Mouse (Mus musculus): ENCODE measurements at regions not wholly inside any gene's neighbourhood (a gene's known extent, or its start where the extent isn't known, plus 50 kb on each side); places are given as distances from the start of the nearest gene placed in this dataset.

DNA sequence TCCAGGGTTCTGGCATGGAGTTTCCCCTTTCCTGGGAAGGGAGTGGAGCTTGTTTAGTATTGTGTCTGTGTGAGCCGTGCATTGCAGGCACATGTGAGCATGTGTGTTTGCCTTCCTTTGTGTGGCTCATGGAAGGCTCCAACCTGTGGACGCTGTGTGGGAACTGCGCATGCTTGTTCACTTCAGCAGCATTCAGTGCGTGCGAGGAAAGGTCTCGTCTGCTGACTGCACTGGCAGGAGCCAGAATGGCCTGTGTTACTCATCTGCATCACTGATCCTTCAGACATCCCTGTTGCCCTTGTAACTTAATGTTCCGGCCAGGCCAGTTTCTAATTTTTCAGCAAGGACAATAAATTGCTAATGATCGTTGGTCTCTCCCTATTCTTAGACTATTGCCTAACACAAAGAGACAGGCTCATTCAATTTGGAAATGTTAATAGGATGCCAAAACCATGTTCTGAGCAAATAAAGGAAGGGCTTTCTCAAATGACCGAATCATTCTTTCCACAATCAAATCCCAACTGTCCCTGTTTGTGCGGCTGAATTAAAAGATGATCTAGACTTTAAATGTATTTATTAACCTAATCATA is 167.9 kb upstream of the Npy start:
- TF ChIP-seq EP300 (IDR thresholded peaks at IDR 0.05; ENCODE audit: low read depth) (no peak), CTCF (IDR thresholded peaks at IDR 0.05; ENCODE audit: low read depth) (no peak)

All from liver, embryonic 14.5 days (tissue).